Mouse (Mus musculus): ENCODE measurements around the gene R3hcc1l.

R3hcc1l gene

GRCm38 (mm10) chr19:42518620-42519310 is at the start of gene R3hcc1l:
Gene R3hcc1l (plus strand): TSS chr19:42518759.
- peak; percentile 97 for DNase-seq

- peak; percentile 26 for DNase-seq
Observed at GRCm38 (mm10) chr19:42471571-42471970, 47.0 kb upstream of the R3hcc1l start.

- DNase-seq: no peak
Observed at GRCm38 (mm10) chr19:42472831-42473230, 45.7 kb upstream of the R3hcc1l start.

GRCm38 (mm10) chr19:42477769-42478168 is 40.8 kb upstream of the R3hcc1l start:
- DNase-seq: no peak

GRCm38 (mm10) chr19:42478303-42478702 is 40.3 kb upstream of the R3hcc1l start:
- DNase-seq: no peak

GRCm38 (mm10) chr19:42485443-42485842 is 33.1 kb upstream of the R3hcc1l start:
- DNase-seq: no peak

GRCm38 (mm10) chr19:42487261-42487660 is 31.3 kb upstream of the R3hcc1l start:
- DNase-seq: no peak

- no peak for DNase-seq
Observed at GRCm38 (mm10) chr19:42493257-42493917, 25.2 kb upstream of the R3hcc1l start.

- no peak for DNase-seq
Observed at GRCm38 (mm10) chr19:42504156-42504555, 14.4 kb upstream of the R3hcc1l start.

GRCm38 (mm10) chr19:42509625-42510024 is 8.9 kb upstream of the R3hcc1l start:
- no peak for DNase-seq

- no peak for DNase-seq
Observed at GRCm38 (mm10) chr19:42510276-42511171, 8.0 kb upstream of the R3hcc1l start.

- DNase-seq: peak; percentile 11
Observed at GRCm38 (mm10) chr19:42515656-42516055, 2.9 kb upstream of the R3hcc1l start.

GRCm38 (mm10) chr19:42516121-42516520 is 2.4 kb upstream of the R3hcc1l start:
- DNase-seq: peak; percentile 10

- peak; percentile 58 for DNase-seq
Observed at GRCm38 (mm10) chr19:42517957-42518619, 471 bp upstream of the R3hcc1l start.

- no peak for DNase-seq
Observed at GRCm38 (mm10) chr19:42519760-42520159, 1.2 kb downstream of the R3hcc1l start.

- DNase-seq: no peak
Observed at GRCm38 (mm10) chr19:42524703-42525102, 6.1 kb downstream of the R3hcc1l start.

- DNase-seq: no peak
Observed at GRCm38 (mm10) chr19:42529992-42530437, 11.5 kb downstream of the R3hcc1l start.

- DNase-seq: no peak
Observed at GRCm38 (mm10) chr19:42534427-42534826, 15.9 kb downstream of the R3hcc1l start.

- DNase-seq: no peak
Observed at GRCm38 (mm10) chr19:42537600-42537999, 19.0 kb downstream of the R3hcc1l start.

- no peak for DNase-seq
Observed at GRCm38 (mm10) chr19:42538911-42539310, 20.4 kb downstream of the R3hcc1l start.

- no peak for DNase-seq
Observed at GRCm38 (mm10) chr19:42539414-42540189, 21.0 kb downstream of the R3hcc1l start.

GRCm38 (mm10) chr19:42540649-42541048 is 22.1 kb downstream of the R3hcc1l start:
- DNase-seq: no peak

Measured in cerebellum, adult 9-10 months (tissue).